Mouse (Mus musculus) CD8-positive naive resting alpha-beta T cell, adult 2 months (primary cell): ENCODE measurements around the gene Slc22a17.
"Not testable (repeated sequence)": the region's sequence is repeated elsewhere in the genome, so short reads cannot be mapped to it uniquely, and the experiment has no call there.

Source experiments
- DNase-seq, 2 experiments: peaks; one replicate each; pipeline ENCODE4 v3.0.0; 2022; ENCODE audit warnings: low read depth in 2 of 2, low spot score in 2 of 2

Gene Slc22a17

GRCm38 (mm10) chr14:54912886-54913285 lies at the start of gene Slc22a17:
Slc22a17 (minus strand) TSS chr14:54913132.
- peak in 1 of 2 experiments; percentile 16 for DNase-seq

- no peak for DNase-seq
Observed at GRCm38 (mm10) chr14:54962714-54963113, 49.8 kb upstream of the Slc22a17 start.

GRCm38 (mm10) chr14:54961487-54961886 lies 48.6 kb upstream of the Slc22a17 start:
- DNase-seq, result no peak

GRCm38 (mm10) chr14:54960769-54961168 lies 47.8 kb upstream of the Slc22a17 start:
- DNase-seq, result no peak

- DNase-seq, result not testable (repeated sequence)
Observed at GRCm38 (mm10) chr14:54959853-54960613, 47.1 kb upstream of the Slc22a17 start.

- DNase-seq, result no peak
Observed at GRCm38 (mm10) chr14:54959197-54959596, 46.3 kb upstream of the Slc22a17 start.

GRCm38 (mm10) chr14:54958503-54958902 lies 45.6 kb upstream of the Slc22a17 start:
- no peak for DNase-seq

GRCm38 (mm10) chr14:54956533-54956932 lies 43.6 kb upstream of the Slc22a17 start:
- no peak for DNase-seq

GRCm38 (mm10) chr14:54955481-54955880 lies 42.5 kb upstream of the Slc22a17 start:
- DNase-seq, result no peak

- no peak for DNase-seq
Observed at GRCm38 (mm10) chr14:54954474-54954873, 41.5 kb upstream of the Slc22a17 start.

GRCm38 (mm10) chr14:54953664-54954206 lies 40.8 kb upstream of the Slc22a17 start:
- no peak for DNase-seq

GRCm38 (mm10) chr14:54951587-54951986 lies 38.7 kb upstream of the Slc22a17 start:
- no peak for DNase-seq

GRCm38 (mm10) chr14:54950493-54950892 lies 37.6 kb upstream of the Slc22a17 start:
- DNase-seq, result no peak

GRCm38 (mm10) chr14:54948781-54949180 lies 35.8 kb upstream of the Slc22a17 start:
- no peak for DNase-seq

GRCm38 (mm10) chr14:54947008-54947407 lies 34.1 kb upstream of the Slc22a17 start:
- DNase-seq, result not testable (repeated sequence)

- no peak for DNase-seq
Observed at GRCm38 (mm10) chr14:54945975-54946704, 33.2 kb upstream of the Slc22a17 start.

- no peak for DNase-seq
Observed at GRCm38 (mm10) chr14:54944939-54945338, 32.0 kb upstream of the Slc22a17 start.

- DNase-seq, result no peak
Observed at GRCm38 (mm10) chr14:54943971-54944370, 31.0 kb upstream of the Slc22a17 start.

- DNase-seq, result no peak
Observed at GRCm38 (mm10) chr14:54942479-54942878, 29.5 kb upstream of the Slc22a17 start.

GRCm38 (mm10) chr14:54941024-54941978 lies 28.4 kb upstream of the Slc22a17 start:
- no peak for DNase-seq

- DNase-seq, result no peak
Observed at GRCm38 (mm10) chr14:54940176-54940530, 27.2 kb upstream of the Slc22a17 start.
